Mouse (Mus musculus): ENCODE measurements around the gene Ppp1r2.

GRCm38 (mm10) chr16:31238281-31238680 lies 36.8 kb downstream of the Ppp1r2 start:
- TF ChIP-seq CTCF (IDR thresholded peaks at IDR 0.05; ENCODE audit: low read depth), result no peak
- TF ChIP-seq EP300 (IDR thresholded peaks at IDR 0.05; ENCODE audit: low read depth), result no peak
